Mouse (Mus musculus) kidney, adult 2 months (tissue): ENCODE measurements at regions not wholly inside any gene's neighbourhood (a gene's known extent, or its start where the extent isn't known, plus 50 kb on each side); places are given as distances from the start of the nearest gene placed in this dataset.

Experiments
- DNase-seq: peaks from one replicate; pipeline ENCODE4 v3.0.0; 2021
- H3K27ac ChIP-seq: fragments of 200-500 bp; 2 replicates; pipeline ENCODE4 v1.5.1; 2012; ENCODE audit warnings: low read depth, low read length, control low read depth, inconsistent platforms; ENCODE audit not compliant: insufficient read depth
- H3K27me3 ChIP-seq: fragments of 200-500 bp; replicated peaks from 2 replicates; pipeline ENCODE4 v1.6.1; 2012; ENCODE audit warnings: mild to moderate bottlenecking, moderate library complexity, low read length, inconsistent platforms; ENCODE audit not compliant: control insufficient read depth, insufficient read depth
- H3K36me3 ChIP-seq: fragments of 200-500 bp; 2 replicates; pipeline ENCODE4 v1.6.1; 2012; ENCODE audit warnings: mild to moderate bottlenecking, moderate library complexity, low read length, inconsistent platforms; ENCODE audit not compliant: control insufficient read depth, insufficient read depth
- H3K4me1 ChIP-seq: fragments of 200-500 bp; 2 replicates; pipeline ENCODE4 v1.6.1; 2011; ENCODE audit warnings: low read length; ENCODE audit not compliant: control insufficient read depth, insufficient read depth
- H3K4me3 ChIP-seq: fragments of 200-500 bp; 2 replicates; pipeline ENCODE4 v1.5.1; 2011; ENCODE audit warnings: mild to moderate bottlenecking, low read depth, low read length, control low read depth; ENCODE audit not compliant: insufficient read depth
- CTCF ChIP-seq: fragments of 200-500 bp; conservative IDR thresholded peaks from 2 replicates; pipeline ENCODE4 v1.5.1; 2011; ENCODE audit warnings: low read depth, mild to moderate bottlenecking, control low read depth, low read length, moderate library complexity, mixed read lengths; ENCODE audit not compliant: insufficient read depth, insufficient read length
- POLR2A ChIP-seq: fragments of 200-500 bp; IDR thresholded peaks from one replicate; pipeline ENCODE4 v1.6.1; 2011; ENCODE audit warnings: low read depth, low read length, control low read depth
- WGBS: fragments of 180-500 bp; shearing (Covaris S2); methylation state at CpG from one replicate; pipeline ENCODE4 v1.1.7; 2018; 5-methylcytosine and 5-hydroxymethylcytosine counted together

DNA sequence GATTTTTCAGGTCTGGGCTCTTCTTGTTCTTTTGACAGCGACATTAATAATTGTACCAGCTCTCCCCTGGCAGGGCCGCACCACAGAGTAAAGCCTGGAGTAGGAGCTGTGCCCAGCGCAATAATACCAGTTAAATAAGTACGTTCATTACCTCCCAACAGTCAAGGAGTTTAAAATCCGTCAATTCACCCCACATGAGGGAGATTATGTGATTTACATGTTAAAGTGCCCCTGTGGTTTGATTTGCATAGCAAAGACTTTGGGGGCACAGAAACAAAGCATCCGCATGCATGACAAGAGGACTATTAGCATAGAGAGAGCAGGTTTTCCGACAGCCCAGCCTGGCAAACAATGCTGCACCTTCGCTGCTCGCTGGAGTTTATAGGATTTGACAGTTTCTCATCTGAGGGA lies 745.1 kb downstream of the Diaph3 start:
- TF ChIP-seq CTCF (no peak), POLR2A (no peak)
- no peak for DNase-seq
- H3K4me1 ChIP-seq, result 0 out of 2 replicates have a peak, but pooled peaks cover 3% of the 10 kb centered on the region
- H3K27ac ChIP-seq, result no peak overlapping the region
- no peak overlapping the region for H3K4me3 ChIP-seq
- no peaks in the 10 kb centered on the region for H3K36me3 ChIP-seq
- no peaks in the 10 kb centered on the region; the same call in 1 of the 2 replicates for H3K27me3 ChIP-seq
- WGBS, result 41% methylated on average over 9 of the region's 9 CpGs

- 43% methylated on average over 10 of the region's 10 CpGs for WGBS
- no peak for DNase-seq
These were observed 745.5 kb downstream of the Diaph3 start for GRCm38 (mm10) chr14:86395531-86395930.

DNA sequence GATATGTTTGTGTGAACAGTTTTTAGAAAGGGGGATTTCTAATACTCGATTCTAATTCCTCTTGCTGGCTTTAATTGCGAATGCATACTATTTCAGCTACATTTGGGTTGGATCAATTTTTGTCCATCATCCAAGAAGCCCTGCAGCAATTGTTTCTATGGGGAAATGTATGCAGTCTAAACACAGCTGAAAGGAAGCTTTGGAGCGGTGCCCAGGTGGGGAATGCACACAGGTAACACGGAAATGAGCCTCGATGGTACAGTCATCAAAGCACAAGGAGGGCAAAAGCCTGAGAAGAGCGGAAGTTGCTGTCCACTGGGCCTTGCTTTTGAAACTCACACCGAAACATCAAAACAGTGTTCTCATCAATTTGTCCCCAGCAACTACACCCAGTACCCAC lies 746.0 kb downstream of the Diaph3 start:
- DNase-seq, result no peak
- WGBS, result 78% methylated on average over 7 of the region's 7 CpGs

More at GRCm38 (mm10) chr14:86395531-86395930, 745.5 kb downstream of the Diaph3 start:
- H3K36me3 ChIP-seq, result no peaks in the 10 kb centered on the region
- H3K27me3 ChIP-seq, result no peaks in the 10 kb centered on the region; the same call in 1 of the 2 replicates
- 0 out of 2 replicates have a peak, but pooled peaks cover 3% of the 10 kb centered on the region for H3K4me1 ChIP-seq
- H3K4me3 ChIP-seq, result no peak overlapping the region
- no peak overlapping the region for H3K27ac ChIP-seq
- TF ChIP-seq POLR2A, result no peak

DNA sequence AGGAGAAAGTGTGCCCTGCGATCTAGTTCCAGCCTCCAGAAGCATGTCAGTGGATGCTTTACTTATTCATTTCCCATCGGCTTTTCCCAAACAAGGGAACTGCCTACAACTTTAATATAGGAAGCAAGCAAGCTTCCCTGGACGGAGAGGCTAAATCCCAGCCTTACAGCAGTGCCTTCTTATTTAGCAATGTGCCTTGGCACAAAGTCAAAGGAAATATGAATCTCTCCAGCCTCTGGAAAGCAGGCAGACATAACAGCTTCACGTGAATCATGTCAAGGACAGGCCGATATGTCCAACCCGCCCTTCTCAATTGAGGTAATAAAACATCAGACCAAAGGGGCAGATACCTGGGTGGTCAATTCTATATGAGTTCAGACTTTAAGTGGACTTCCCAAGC lies 755.9 kb downstream of the Diaph3 start:
- no peaks in the 10 kb centered on the region for H3K27me3 ChIP-seq
- no peak overlapping the region for H3K27ac ChIP-seq
- H3K4me1 ChIP-seq, result no peaks in the 10 kb centered on the region
- DNase-seq, result peak; percentile 9
- no peak for TF ChIP-seq CTCF
- no peak for TF ChIP-seq POLR2A
- H3K4me3 ChIP-seq, result no peak overlapping the region
- 49% methylated on average over 6 of the region's 6 CpGs for WGBS
- no peaks in the 10 kb centered on the region for H3K36me3 ChIP-seq

More for the DNA sequence above, 746.0 kb downstream of the Diaph3 start:
- 0 out of 2 replicates have a peak, but pooled peaks cover 3% of the 10 kb centered on the region for H3K4me1 ChIP-seq
- TF ChIP-seq POLR2A (no peak), CTCF (no peak)
- no peak overlapping the region for H3K27ac ChIP-seq
- H3K36me3 ChIP-seq, result no peaks in the 10 kb centered on the region
- H3K27me3 ChIP-seq, result no peaks in the 10 kb centered on the region; the same call in 1 of the 2 replicates
- H3K4me3 ChIP-seq, result no peak overlapping the region

GRCm38 (mm10) chr14:86365032-86365431 lies 776.0 kb downstream of the Diaph3 start:
- Histone ChIP-seq H3K4me3 (no peak overlapping the region), H3K27me3 (no peaks in the 10 kb centered on the region; the same call in 1 of the 2 replicates), H3K36me3 (no peaks in the 10 kb centered on the region), H3K4me1 (peaks cover 3% of the 10 kb centered on the region; the same call in 1 of the 2 replicates), H3K27ac (no peak overlapping the region)
- no peak for DNase-seq
- WGBS, result 100% methylated on average over 2 of the region's 2 CpGs
- TF ChIP-seq POLR2A (no peak), CTCF (no peak)

DNA sequence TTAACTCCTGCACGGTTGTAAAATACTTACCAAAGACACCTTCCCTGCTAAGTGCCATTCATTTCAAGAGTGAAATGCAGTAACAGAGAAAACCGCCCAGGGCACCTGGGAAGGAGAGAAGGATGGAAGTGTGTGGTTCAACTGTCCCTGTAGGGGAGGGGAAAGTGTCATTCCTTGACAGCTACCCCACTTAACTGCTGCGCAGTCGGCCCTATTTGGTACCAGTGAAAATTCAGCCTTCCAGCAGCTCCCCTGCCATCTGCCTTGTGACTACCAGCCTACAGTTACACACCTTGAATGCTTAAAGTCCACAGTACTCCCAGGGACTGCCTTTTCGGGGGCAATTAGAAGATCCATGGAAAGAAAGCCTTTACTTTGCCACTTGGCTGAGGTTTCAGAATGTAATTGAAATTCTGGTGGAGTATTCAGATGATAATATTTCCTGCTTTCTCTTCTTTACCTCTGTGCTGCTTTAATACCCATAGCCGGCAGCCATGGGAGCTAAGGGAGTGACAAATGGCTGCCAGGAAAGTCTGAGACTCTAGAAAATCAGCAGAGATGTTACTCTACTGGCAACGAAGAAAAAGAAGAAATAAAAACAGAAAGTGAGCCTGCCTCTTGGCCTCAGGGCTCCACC lies 780.5 kb downstream of the Diaph3 start:
- WGBS, result 38% methylated on average over 7 of the region's 7 CpGs
- DNase-seq, result no peak

DNA sequence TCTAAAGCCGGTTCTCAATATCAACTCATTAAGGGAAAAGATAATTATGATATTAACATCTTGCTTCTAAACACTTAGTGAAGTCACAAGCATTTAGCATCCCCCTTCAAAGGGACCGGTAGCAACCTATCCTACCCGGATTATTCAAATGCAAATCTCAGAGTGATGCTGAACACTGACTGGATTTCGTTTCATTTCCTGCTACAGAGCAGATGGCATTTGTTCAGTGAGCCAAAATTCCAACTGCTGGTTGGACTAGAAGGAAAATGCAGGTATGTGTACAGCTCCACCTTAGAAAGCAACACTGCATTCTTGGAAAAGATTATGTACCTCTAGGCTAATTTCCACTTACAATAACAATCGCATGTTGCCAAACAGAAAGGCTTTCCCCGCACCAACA lies 782.5 kb downstream of the Diaph3 start:
- Histone ChIP-seq H3K27ac (no peak overlapping the region), H3K4me3 (no peak overlapping the region), H3K36me3 (no peaks in the 10 kb centered on the region), H3K27me3 (no peaks in the 10 kb centered on the region; the same call in 1 of the 2 replicates), H3K4me1 (peaks cover 3% of the 10 kb centered on the region; the same call in 1 of the 2 replicates)
- TF ChIP-seq CTCF, result no peak
- TF ChIP-seq POLR2A, result no peak
- 68% methylated on average over 6 of the region's 6 CpGs for WGBS
- DNase-seq, result peak; percentile 6

More for the DNA sequence above, 780.5 kb downstream of the Diaph3 start:
- TF ChIP-seq CTCF, result no peak
- TF ChIP-seq POLR2A, result no peak
- Histone ChIP-seq H3K27ac (no peak overlapping the region), H3K27me3 (no peaks in the 10 kb centered on the region; the same call in 1 of the 2 replicates), H3K36me3 (no peaks in the 10 kb centered on the region), H3K4me3 (no peak overlapping the region), H3K4me1 (peaks cover 3% of the 10 kb centered on the region; the same call in 1 of the 2 replicates)
